Mouse (Mus musculus) thymus, adult 18-20 months (tissue): ENCODE measurements at regions not wholly inside any gene's neighbourhood (a gene's known extent, or its start where the extent isn't known, plus 50 kb on each side); places are given as distances from the start of the nearest gene placed in this dataset.

ENCODE experiments used
- DNase-seq, 2 experiments: peaks; one replicate each; pipeline ENCODE4 v3.0.0; 2022; ENCODE audit warnings: mixed read lengths in 2 of 2

DNA sequence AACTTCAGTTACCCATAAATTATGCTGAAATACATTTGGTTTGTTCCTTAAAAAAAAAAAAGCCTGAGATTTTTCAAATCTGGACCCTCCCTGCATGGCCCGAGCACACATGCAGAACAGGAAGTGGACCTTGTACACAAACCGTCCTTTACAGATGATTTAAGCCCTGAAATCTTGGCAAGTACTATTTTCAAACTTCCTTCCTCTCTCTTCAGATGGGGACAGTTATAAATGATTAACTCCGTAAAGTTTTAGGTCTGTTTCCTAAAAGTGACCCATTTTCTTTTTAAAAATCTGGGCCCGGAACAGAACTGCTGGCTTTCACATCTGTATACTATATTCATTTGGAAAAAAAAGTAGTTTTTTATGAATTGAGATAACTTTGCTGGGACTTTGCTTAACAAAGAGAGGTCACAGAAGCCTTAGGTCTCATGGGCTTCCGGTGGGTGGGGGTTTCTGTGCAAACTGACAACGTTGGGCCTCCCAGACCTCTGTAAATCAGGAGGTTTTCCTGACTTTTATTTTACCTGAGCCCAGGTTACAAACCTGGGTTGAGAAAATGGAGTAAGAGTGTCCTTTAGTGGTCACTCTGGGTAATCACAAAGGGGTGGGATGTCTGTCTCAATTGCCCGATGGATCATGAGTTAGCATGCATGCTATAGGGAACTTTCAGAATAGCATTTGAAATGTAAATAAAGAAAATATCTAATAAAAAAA, 368.4 kb downstream of the Ankrd50 start:
- DNase-seq, result no peak

DNA sequence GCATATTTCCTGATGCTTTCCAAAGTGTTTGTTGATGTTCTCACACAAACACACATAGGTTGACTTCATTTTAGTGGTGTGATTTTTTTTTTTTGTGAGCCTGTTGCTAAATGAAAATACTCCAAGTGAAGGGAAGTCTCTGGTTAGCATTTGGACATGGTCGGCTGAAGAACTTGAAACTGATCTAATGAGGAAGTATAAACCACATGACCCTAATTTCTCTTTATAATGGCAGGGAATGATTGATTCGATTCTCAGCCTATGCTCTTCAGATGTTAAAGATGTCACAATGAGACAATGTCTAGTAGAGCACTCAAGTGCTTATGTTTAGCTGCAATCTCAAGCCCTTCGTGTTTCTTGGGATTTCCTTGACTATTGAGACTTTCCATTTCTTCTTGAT, 372.1 kb downstream of the Ankrd50 start:
- DNase-seq, result no peak

DNA sequence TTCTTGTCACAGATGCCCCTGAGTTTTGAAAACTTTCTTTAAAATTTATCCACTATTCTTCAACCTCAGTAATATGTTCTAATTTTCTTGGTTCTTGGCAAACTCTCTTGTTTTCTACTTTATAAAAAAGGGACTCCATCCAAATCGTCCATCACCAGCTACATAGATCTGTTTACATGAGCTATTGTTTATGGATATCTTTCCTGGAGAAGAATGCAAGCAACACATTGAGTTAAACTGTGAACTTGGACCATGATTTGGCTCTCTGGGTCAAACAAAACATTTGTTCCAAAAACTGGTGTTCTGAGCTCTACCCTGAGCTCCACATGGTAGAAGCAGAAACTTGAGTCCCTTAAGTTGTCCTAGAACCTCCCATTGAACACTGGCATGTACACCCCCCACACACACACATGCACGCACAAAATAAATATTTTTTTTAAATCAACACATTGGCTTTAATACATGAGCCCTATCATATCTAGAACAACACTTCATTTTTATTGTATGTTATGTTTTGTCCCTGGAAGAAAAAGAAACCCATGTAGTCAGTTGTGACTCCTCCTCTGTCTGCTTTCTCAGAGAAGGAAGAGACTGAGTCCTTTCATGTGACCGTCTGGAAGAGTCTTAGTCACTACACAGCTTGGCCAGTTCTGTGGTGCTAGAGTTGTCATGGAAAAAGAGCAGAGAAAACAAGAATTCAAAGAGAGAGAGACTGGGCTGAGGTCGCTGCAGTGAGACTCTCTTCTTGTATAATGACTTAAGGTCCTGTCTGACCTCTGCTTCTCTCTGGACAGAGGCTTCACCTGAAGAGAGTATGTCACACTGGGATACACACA, 379.4 kb downstream of the Ankrd50 start:
- no peak for DNase-seq

DNA sequence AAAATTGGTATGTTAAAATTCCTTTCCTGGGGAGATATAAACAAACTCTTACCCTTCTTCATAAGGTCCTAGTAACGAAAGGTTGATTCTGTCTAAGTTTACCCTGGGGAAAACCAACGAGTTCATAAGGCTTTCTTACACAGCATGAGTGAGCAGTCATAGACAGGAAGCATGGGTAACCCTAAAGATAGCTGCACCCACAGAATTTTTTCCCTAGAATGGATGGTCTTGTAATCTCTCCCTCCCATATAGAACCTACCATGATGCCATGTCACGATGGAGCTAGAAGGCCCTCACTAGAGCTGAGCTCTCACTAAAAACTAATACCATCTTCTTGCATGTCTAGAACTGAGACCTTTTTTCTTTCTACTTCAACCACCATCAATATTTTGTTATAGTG, 380.1 kb upstream of the Gm5148 start:
- DNase-seq, result no peak

DNA sequence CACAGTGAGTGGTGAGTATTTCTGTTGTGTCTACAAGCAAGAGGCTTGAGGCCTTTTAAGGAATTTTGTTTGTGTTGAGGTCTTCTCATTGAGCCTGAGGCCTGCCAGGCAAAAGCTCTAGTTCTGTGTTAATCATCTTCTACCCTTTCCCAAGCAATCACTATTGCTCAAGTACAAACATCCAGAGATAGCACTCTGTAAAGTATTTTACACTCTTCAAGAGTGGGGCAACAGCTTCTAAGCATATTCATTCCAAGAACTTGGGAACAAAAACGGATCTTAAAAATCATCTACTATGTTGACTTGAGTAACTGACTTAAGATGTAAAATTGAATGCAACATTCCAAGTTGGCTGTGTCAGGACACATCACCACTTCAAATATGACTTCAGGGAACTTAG, 378.7 kb upstream of the Gm5148 start:
- no peak for DNase-seq

GRCm38 (mm10) chr3:38102181-38102580, 377.9 kb upstream of the Gm5148 start:
- DNase-seq, result no peak

DNA sequence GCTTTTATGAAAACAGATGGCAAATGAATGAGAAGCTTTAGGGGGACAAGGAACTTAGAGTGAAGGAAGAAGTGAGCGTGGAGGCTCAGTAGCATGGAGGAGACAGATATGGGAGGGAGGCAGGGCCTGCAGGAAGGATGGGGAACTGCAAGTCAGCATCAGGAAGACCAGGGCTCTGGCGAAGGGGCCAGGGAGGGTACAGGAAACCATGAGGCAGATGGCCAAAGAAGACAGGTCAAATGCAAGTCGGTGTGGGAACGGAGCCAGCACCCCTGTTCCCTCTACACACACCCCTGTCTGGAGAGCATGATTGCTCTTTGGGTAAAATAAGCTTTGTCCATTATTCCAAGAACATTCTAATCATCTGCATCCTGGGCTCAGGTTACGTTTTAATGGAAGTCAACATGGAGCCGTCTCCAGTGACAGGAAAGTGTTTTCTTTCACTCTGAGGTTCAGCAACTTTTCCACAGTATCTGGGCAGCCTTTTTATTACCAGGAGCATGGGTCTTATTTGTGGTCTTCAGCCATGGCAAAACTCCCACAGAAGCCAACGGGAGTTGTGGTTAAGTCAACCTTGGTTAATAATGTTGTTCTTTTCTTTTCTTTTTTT, 370.2 kb upstream of the Gm5148 start:
- no peak for DNase-seq

- no peak for DNase-seq
Observed at GRCm38 (mm10) chr3:38084548-38084947, 360.3 kb upstream of the Gm5148 start.

GRCm38 (mm10) chr3:38082386-38082785, 358.1 kb upstream of the Gm5148 start:
- DNase-seq, result no peak

- no peak for DNase-seq
Observed at GRCm38 (mm10) chr3:38076835-38077234, 352.5 kb upstream of the Gm5148 start.

- no peak for DNase-seq
Observed at GRCm38 (mm10) chr3:38073946-38074345, 349.7 kb upstream of the Gm5148 start.

DNA sequence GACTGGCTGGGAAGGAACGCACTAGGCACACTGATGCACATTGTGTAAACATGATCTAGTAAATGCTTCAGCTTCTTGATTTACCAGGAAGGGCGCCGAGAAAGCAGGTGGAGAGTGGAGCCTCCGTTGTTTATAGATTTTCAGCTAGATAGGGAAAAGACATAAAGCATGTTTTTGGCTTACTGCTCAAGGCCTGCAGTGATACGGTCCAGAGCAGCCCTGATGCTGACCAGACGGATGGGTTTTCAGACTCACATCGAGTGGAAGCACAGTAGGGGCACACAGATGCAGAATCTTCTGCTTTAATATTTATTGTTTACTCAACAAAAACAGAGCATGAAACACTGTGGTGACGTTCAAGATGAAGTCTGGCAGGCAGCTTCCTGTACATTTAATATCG, 331.3 kb upstream of the Gm5148 start:
- no peak for DNase-seq

DNA sequence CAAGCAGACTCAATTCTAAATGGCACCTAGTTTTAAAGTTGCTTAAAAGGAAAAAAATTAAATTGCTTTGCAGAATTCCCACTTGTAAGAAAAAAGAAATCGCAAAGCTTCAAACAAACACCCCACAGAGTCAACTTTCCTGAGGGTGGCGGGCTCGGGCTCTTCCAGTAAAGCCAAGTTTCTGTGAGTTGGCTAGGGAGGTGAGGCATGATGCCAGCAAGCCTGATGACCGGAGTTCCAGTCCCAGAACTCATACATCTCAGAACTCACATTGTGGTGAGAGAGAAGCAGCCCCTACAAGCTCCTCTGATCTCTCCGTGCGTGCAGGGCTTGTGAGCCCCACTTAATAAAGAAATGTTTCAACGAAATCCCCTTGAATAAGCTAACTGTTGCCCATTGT, 328.7 kb upstream of the Gm5148 start:
- DNase-seq, result no peak

DNA sequence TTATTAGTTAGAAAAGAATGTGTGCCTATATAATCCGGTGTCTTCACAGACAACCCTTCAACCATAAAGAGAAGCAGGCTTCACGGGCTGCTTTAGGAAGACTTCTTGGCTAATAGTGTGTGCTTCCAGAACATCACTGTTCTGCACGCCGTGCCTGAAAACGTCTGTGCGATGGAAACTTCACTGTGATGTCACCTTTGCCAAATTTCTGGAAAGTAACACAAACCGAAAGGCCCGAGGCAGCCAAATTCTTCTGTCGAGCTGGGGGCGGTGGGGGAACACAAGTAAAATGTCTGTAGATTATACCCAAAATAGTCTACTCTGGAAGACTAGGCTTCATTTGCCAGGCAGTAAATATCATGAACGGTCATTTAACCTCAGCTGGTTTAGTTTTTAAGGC, 327.5 kb upstream of the Gm5148 start:
- no peak for DNase-seq

- no peak for DNase-seq
Observed at GRCm38 (mm10) chr3:38050856-38051255, 326.6 kb upstream of the Gm5148 start.

GRCm38 (mm10) chr3:38050366-38050765, 326.1 kb upstream of the Gm5148 start:
- DNase-seq, result no peak

- DNase-seq, result no peak
Observed at GRCm38 (mm10) chr3:38049290-38049689, 325.0 kb upstream of the Gm5148 start.

DNA sequence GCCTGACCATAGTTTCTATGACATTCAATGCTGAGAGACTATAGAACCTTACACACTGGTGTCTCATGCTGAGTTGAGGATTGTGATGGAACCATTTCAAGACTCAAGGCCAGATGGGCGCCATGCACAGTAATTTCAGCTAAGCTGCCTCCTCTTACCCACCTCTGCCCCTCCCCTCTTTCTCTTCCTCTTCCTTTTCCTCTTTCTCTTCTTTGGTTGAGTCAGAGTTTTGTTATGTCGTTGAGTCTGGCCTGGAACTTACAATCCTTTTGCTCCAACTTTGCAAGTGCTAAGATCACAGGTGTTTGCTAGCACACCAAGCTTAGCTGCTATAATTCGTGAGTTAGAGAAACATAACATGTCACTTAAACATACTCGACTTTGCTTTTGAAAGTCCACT, 323.2 kb upstream of the Gm5148 start:
- DNase-seq, result no peak

- DNase-seq, result peak; percentile 21 to 57
Observed at GRCm38 (mm10) chr3:38046611-38047010, 322.3 kb upstream of the Gm5148 start.

DNA sequence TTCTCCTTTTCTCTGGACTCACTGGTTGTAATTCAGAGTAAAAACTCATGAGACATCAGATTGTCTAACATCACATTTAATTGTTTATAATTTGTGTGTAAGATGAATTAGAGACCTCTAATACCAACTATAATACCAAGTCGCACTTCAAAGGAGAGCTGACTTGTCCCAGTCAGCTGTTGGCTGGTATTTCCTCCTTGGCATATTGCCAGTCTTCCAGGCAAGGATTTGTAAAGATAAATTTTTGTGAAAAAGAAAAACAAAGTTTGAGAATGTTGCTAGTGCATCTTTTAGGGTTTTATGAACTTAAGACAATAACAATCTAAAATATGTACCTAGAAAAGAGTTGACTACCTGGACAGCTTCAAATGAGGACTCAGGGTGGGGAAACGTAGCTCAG, 321.7 kb upstream of the Gm5148 start:
- no peak for DNase-seq

- no peak for DNase-seq
Observed at GRCm38 (mm10) chr3:38045523-38045922, 321.2 kb upstream of the Gm5148 start.

DNA sequence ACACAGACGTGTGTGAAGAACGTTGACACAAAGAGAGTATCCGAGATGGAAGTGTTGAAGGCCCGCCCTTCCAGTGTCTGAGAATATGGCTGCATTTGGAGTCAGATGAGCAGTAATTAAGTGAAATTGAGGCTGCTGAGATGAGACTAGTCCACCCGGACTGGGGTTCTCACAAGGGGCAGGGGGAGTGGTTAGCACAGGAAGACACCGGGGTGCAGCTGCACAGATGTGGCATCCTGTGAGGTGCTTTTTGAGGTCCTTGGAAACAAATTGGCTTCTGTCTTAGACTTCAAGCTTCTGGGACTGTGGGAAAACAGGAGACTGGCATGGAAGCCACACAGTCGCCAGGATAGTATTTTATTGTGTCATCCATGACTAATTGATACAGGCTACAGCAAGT, 320.0 kb upstream of the Gm5148 start:
- peak; percentile 25 to 48 for DNase-seq

GRCm38 (mm10) chr3:38042614-38043013, 318.3 kb upstream of the Gm5148 start:
- no peak for DNase-seq

DNA sequence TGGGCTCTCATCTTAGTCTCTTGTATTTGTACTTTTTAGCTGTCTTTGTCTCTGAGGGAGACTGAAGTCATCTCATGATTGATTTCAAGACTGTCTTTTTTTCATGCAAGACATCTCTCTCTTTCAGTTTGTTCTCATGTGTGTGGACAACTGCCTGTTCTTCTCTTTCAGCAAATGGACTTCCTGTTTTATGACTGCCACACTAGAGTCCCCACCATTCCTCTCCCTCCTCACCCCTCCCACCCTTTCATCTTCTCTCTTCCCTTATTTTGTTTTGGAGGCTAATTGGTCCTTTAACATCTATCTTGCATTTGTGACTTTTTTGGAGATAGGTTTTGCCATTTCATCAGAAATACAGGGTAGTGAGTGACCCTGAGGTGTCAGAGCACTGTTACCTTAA, 311.8 kb upstream of the Gm5148 start:
- DNase-seq, result no peak
